Mouse (Mus musculus): ENCODE data around the gene Bhlhe41. TPM values are rescaled to one million over a fixed set of nuclear protein-coding genes. Genes with fewer than 3 reads are reported as not detected.

The Bhlhe41 gene
- polyA plus RNA-seq, 1 experiment from 2014 or later: 8.1 TPM

DNA sequence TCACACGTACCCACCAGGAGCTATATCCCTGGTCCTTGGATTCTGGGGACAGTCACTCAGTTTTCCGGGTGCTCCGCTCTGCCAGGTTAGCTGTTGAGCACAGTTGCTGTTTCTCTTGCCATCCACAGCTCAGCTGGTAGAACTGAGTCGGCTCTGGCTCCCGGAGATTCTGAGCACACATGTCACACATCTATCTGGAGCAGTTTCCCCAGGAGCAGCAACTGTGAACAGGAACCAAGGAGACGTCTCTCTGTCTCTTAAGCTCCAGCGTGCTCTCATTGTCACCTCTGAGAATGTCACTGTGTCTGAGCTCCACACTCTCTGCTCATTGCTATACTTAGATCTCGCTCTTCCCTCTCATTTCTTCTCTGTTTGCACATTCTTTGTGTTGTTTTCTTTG is 32.4 kb downstream of the Bhlhe41 start:
- no peaks in the 10 kb centered on the region for H3K4me1 ChIP-seq (ENCODE audit: control insufficient read depth, insufficient read depth, low read depth, low read length)
- H3K27me3 ChIP-seq (replicated peaks; ENCODE audit: control insufficient read depth, insufficient read depth, low read length): no peaks in the 10 kb centered on the region
- no peak overlapping the region for H3K27ac ChIP-seq (ENCODE audit: low read depth, low read length)
- WGBS: 79% methylated on average over 8 of the region's 8 CpGs
- no peaks in the 10 kb centered on the region for H3K36me3 ChIP-seq (ENCODE audit: control insufficient read depth, insufficient read depth, low read length)
- no peaks in the 10 kb centered on the region for H3K9me3 ChIP-seq (ENCODE audit: control insufficient read depth, low read length)
- ATAC-seq: no peak
- no peak overlapping the region for H3K9ac ChIP-seq (ENCODE audit: low read depth, low read length)
- no peak overlapping the region for H3K4me2 ChIP-seq (ENCODE audit: low read length)
- no peak overlapping the region for H3K4me3 ChIP-seq (ENCODE audit: low read length)

DNA sequence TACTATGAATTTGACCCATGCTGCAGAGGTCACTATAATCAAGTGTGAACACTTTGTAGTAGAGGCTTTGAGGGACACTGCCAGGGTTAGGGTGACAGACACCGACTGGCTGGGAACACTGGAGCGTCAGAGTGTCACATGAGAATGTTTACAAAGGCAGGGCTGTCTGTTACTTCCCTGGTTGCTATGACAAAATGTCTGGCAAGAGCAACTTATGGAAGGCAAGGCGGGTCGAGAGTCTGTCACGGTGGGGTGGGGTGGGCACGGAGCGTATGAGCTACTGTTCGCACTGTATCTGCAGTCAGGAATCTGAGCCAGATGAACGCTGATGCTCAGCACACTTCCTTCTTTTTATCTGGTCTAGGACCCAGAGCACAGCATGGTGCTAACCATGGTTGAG is 34.7 kb downstream of the Bhlhe41 start:
- Histone ChIP-seq H3K9ac (ENCODE audit: low read depth, low read length) (no peak overlapping the region), H3K4me3 (ENCODE audit: low read length) (no peak overlapping the region), H3K36me3 (ENCODE audit: control insufficient read depth, insufficient read depth, low read length) (no peaks in the 10 kb centered on the region), H3K4me1 (ENCODE audit: control insufficient read depth, insufficient read depth, low read depth, low read length) (no peaks in the 10 kb centered on the region), H3K27ac (ENCODE audit: low read depth, low read length) (no peak overlapping the region), H3K9me3 (ENCODE audit: control insufficient read depth, low read length) (no peaks in the 10 kb centered on the region), H3K27me3 (replicated peaks; ENCODE audit: control insufficient read depth, insufficient read depth, low read length) (no peaks in the 10 kb centered on the region), H3K4me2 (ENCODE audit: low read length) (0 out of 2 replicates have a peak overlapping the region, but pooled peaks have one; percentile 6)
- WGBS: 55% methylated on average over 9 of the region's 9 CpGs
- peak; percentile 66 for ATAC-seq

DNA sequence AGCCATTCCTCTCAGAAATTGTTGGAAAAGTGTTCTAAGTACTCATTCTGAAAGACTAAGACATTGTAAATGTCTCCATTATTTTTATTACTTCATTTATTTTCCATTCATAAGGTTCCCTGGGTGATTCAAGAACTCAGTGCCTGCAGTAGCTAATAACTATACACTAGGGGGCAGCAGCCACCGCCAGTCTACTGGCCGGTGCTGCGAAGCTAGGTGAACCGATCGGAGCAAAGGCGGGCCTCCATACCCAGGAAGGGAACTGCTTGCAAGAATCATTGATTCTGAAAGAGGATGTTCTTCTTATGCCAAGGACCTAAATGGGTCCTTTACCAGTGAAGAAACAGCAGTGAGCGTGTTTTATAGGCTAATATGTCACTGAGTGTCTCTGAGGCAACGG is 35.2 kb downstream of the Bhlhe41 start:
- H3K36me3 ChIP-seq (ENCODE audit: control insufficient read depth, insufficient read depth, low read length): no peaks in the 10 kb centered on the region
- H3K9me3 ChIP-seq (ENCODE audit: control insufficient read depth, low read length): no peaks in the 10 kb centered on the region
- 0 out of 2 replicates have a peak, but pooled peaks have one; percentile 69 for ATAC-seq
- no peaks in the 10 kb centered on the region for H3K27me3 ChIP-seq (replicated peaks; ENCODE audit: control insufficient read depth, insufficient read depth, low read length)
- 18% methylated on average over 8 of the region's 8 CpGs for WGBS
- H3K9ac ChIP-seq (ENCODE audit: low read depth, low read length): no peak overlapping the region
- no peak overlapping the region for H3K4me3 ChIP-seq (ENCODE audit: low read length)
- H3K4me2 ChIP-seq (ENCODE audit: low read length): no peak overlapping the region
- H3K4me1 ChIP-seq (ENCODE audit: control insufficient read depth, insufficient read depth, low read depth, low read length): no peaks in the 10 kb centered on the region
- no peak overlapping the region for H3K27ac ChIP-seq (ENCODE audit: low read depth, low read length)

DNA sequence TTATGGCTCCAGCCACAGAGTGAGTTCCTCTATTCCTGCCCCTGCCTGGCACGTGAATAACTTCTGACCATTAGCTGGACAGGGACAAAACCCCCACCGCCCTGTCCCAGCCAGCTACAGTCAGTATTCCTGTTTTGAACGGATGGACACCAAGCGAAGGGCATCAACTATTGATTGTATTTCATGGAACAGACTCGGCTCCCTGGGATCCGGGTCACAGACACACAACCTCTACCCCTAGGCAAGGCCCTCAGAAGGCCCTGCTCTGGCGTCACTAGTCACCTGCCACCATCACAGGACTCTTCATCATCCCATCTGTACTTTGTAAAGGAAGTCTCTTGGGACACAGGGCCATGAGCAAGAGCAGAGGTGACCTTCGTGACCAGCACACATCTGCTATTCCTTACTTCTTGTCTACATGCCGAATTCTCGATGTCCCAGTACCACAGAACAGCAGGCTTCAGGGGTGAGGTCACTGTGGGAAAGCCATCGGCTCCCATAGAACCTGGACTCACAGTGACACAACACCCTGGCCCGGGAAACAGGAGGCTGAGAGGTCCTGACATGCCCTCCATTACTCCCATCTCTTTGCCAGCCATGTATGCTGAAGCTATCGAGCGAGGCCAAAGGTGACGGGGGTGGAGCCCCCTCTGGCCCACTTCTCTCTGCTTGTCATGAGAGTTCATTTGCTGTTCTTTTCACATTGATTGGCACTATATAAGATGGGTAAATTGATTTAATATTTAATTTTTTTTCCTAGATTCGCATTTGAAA is 36.1 kb downstream of the Bhlhe41 start:
- no peak overlapping the region for H3K9ac ChIP-seq (ENCODE audit: low read depth, low read length)
- H3K4me3 ChIP-seq (ENCODE audit: low read length): no peak overlapping the region
- 77% methylated on average over 16 of the region's 16 CpGs for WGBS
- H3K36me3 ChIP-seq (ENCODE audit: control insufficient read depth, insufficient read depth, low read length): no peaks in the 10 kb centered on the region
- H3K4me1 ChIP-seq (ENCODE audit: control insufficient read depth, insufficient read depth, low read depth, low read length): no peaks in the 10 kb centered on the region
- H3K27ac ChIP-seq (ENCODE audit: low read depth, low read length): no peak overlapping the region
- no peak overlapping the region for H3K4me2 ChIP-seq (ENCODE audit: low read length)
- ATAC-seq: no peak
- H3K9me3 ChIP-seq (ENCODE audit: control insufficient read depth, low read length): no peaks in the 10 kb centered on the region
- H3K27me3 ChIP-seq (replicated peaks; ENCODE audit: control insufficient read depth, insufficient read depth, low read length): no peaks in the 10 kb centered on the region

DNA sequence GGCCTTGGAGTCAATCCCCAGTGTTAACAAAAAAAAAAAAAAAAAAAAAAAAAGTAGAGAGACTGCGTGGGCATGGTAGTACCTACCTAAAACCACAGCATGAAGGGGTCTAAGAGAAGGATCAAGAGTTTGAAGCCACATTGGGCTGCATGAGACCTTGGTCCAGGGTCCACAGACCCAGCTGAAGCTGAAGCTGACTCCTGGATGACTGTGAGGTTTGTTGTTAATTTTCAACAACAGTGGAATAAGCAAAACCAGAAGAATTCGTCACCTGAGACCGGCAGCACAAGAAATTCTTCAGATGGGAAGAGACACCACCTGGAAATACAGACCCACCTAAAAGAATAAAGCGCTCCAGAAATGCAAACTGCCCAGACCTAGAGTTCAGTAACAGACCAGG is 39.1 kb downstream of the Bhlhe41 start:
- Histone ChIP-seq H3K36me3 (ENCODE audit: control insufficient read depth, insufficient read depth, low read length) (no peaks in the 10 kb centered on the region), H3K27me3 (replicated peaks; ENCODE audit: control insufficient read depth, insufficient read depth, low read length) (no peaks in the 10 kb centered on the region), H3K27ac (ENCODE audit: low read depth, low read length) (no peak overlapping the region), H3K9ac (ENCODE audit: low read depth, low read length) (no peak overlapping the region), H3K4me1 (ENCODE audit: control insufficient read depth, insufficient read depth, low read depth, low read length) (no peaks in the 10 kb centered on the region), H3K9me3 (ENCODE audit: control insufficient read depth, low read length) (no peaks in the 10 kb centered on the region), H3K4me3 (ENCODE audit: low read length) (no peak overlapping the region), H3K4me2 (ENCODE audit: low read length) (no peak overlapping the region)
- 97% methylated on average over 4 of the region's 4 CpGs for WGBS
- no peak for ATAC-seq

DNA sequence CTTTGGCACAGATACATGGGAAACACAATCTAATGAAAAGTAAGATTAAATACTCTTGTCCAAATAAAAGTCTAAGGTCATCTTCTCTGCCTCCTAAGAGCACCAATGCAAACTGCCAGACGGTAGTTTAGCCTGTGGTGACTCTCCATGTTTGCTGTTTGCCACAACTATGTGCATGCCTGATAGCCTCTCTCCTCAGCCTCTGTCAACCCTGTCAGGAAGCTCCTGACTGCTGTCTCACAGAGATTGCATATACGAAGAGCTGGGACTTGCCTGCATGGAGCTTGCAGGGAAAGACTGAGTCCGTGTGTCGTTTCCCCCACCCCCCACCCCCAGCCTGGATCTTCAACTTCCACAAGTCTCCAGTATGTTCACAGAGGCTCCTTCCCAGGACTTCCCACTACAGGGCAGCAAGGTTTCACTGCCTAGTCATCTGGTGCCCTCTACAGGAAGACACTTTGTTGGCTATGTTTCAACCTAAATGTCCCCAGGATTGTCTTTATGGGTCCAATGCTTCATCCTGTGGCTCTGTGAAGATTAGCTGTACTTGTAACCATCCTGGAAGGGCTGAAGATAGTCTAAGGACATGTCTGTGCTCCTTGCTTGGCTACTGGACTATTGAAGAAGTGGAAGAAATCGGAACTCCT is 41.6 kb downstream of the Bhlhe41 start:
- H3K27ac ChIP-seq (ENCODE audit: low read depth, low read length): no peak overlapping the region
- H3K9ac ChIP-seq (ENCODE audit: low read depth, low read length): no peak overlapping the region
- H3K9me3 ChIP-seq (ENCODE audit: control insufficient read depth, low read length): no peaks in the 10 kb centered on the region
- no peak overlapping the region for H3K4me2 ChIP-seq (ENCODE audit: low read length)
- no peaks in the 10 kb centered on the region for H3K4me1 ChIP-seq (ENCODE audit: control insufficient read depth, insufficient read depth, low read depth, low read length)
- peak; percentile 68; the same call in 1 of the 2 replicates for ATAC-seq
- no peaks in the 10 kb centered on the region for H3K27me3 ChIP-seq (replicated peaks; ENCODE audit: control insufficient read depth, insufficient read depth, low read length)
- H3K36me3 ChIP-seq (ENCODE audit: control insufficient read depth, insufficient read depth, low read length): no peaks in the 10 kb centered on the region
- no peak overlapping the region for H3K4me3 ChIP-seq (ENCODE audit: low read length)
- WGBS: 56% methylated on average over 5 of the region's 5 CpGs

DNA sequence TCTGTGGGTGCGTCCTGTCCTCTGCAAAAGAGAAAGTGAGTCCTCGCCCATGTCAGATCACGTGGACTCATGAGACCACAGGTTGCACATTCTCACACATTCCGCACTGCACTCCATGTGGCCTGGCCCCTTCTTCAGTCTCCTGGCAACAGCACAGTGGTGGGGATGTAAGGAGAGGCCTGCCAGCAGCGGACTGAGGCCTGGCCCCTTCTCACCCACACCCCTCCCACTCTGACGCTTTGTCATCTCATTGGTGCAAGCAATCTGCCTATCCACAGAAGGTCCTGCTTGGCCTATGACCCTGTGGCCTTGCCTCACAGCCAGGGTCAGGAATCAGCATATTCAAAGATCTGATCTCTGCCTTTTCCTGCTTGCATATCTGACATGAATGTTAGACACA is 42.3 kb downstream of the Bhlhe41 start:
- peak; percentile 62; the same call in 1 of the 2 replicates for ATAC-seq
- no peaks in the 10 kb centered on the region for H3K27me3 ChIP-seq (replicated peaks; ENCODE audit: control insufficient read depth, insufficient read depth, low read length)
- no peak overlapping the region for H3K9ac ChIP-seq (ENCODE audit: low read depth, low read length)
- H3K27ac ChIP-seq (ENCODE audit: low read depth, low read length): no peak overlapping the region
- H3K9me3 ChIP-seq (ENCODE audit: control insufficient read depth, low read length): no peaks in the 10 kb centered on the region
- 28% methylated on average over 6 of the region's 6 CpGs for WGBS
- H3K4me2 ChIP-seq (ENCODE audit: low read length): no peak overlapping the region
- H3K4me3 ChIP-seq (ENCODE audit: low read length): no peak overlapping the region
- H3K36me3 ChIP-seq (ENCODE audit: control insufficient read depth, insufficient read depth, low read length): no peaks in the 10 kb centered on the region
- H3K4me1 ChIP-seq (ENCODE audit: control insufficient read depth, insufficient read depth, low read depth, low read length): no peaks in the 10 kb centered on the region

DNA sequence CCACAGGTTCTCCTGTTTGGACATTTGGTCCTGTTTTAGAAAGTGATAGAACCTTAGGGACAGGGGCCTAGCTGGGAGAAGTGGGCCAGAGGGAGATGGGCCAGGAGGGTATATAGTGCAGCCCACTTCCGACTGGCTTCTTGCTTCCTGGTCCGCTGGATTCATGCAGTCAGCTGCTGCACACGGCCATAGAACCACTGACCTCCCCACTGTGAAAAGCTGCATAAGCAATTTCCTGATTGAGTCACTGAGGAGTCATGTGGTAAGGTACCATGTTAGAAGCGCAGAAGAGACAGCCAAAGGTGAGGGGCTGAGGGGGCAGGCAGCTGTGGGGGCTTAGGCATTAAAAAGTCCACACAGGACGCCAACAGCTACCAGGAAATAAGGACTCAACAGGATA is 43.1 kb downstream of the Bhlhe41 start:
- WGBS: 74% methylated on average over 5 of the region's 5 CpGs
- H3K9ac ChIP-seq (ENCODE audit: low read depth, low read length): no peak overlapping the region
- H3K4me2 ChIP-seq (ENCODE audit: low read length): no peak overlapping the region
- no peak overlapping the region for H3K4me3 ChIP-seq (ENCODE audit: low read length)
- no peak overlapping the region for H3K27ac ChIP-seq (ENCODE audit: low read depth, low read length)
- no peaks in the 10 kb centered on the region for H3K36me3 ChIP-seq (ENCODE audit: control insufficient read depth, insufficient read depth, low read length)
- H3K4me1 ChIP-seq (ENCODE audit: control insufficient read depth, insufficient read depth, low read depth, low read length): no peaks in the 10 kb centered on the region
- no peaks in the 10 kb centered on the region for H3K27me3 ChIP-seq (replicated peaks; ENCODE audit: control insufficient read depth, insufficient read depth, low read length)
- no peak for ATAC-seq
- no peaks in the 10 kb centered on the region for H3K9me3 ChIP-seq (ENCODE audit: control insufficient read depth, low read length)

DNA sequence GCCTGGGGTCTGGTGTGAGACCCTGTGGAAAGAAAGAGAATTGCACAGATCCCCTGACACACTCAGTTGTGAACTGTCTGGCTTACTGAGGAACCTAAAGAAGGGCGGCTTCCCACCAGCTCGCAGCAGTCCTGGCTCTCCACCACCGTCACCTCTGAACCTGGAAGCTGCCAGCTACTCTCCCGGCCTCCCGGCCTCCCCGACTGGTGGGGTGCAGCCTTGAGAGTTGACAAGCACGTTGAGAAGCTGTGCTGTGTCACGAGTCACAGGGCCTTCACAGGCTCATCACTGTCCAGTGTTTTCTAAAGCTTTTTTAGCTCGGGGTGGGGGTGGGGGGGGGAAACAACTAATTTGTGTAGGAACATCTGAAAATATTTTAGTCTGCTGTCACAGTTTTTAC is 46.2 kb downstream of the Bhlhe41 start:
- 85% methylated on average over 9 of the region's 9 CpGs for WGBS
- H3K27ac ChIP-seq (ENCODE audit: low read depth, low read length): no peak overlapping the region
- no peaks in the 10 kb centered on the region for H3K36me3 ChIP-seq (ENCODE audit: control insufficient read depth, insufficient read depth, low read length)

More for the DNA sequence above, 46.2 kb downstream of the Bhlhe41 start:
- Histone ChIP-seq H3K9me3 (ENCODE audit: control insufficient read depth, low read length) (no peaks in the 10 kb centered on the region), H3K4me1 (ENCODE audit: control insufficient read depth, insufficient read depth, low read depth, low read length) (peaks cover 3% of the 10 kb centered on the region; the same call in 1 of the 2 replicates), H3K27me3 (replicated peaks; ENCODE audit: control insufficient read depth, insufficient read depth, low read length) (no peaks in the 10 kb centered on the region), H3K4me2 (ENCODE audit: low read length) (no peak overlapping the region), H3K4me3 (ENCODE audit: low read length) (no peak overlapping the region), H3K9ac (ENCODE audit: low read depth, low read length) (no peak overlapping the region)
- ATAC-seq: no peak
